Mouse (Mus musculus) layer of hippocampus, adult 11-12 months (tissue): Measurements from ENCODE around the gene Cmtm4.
A peak's percentile ranks its signal among the peaks of the same experiment; 100 is the strongest.

ENCODE experiments used
- DNase-seq: peaks from one replicate; pipeline ENCODE4 v3.0.0; 2022; ENCODE audit warnings: low spot score

Gene Cmtm4

DNA sequence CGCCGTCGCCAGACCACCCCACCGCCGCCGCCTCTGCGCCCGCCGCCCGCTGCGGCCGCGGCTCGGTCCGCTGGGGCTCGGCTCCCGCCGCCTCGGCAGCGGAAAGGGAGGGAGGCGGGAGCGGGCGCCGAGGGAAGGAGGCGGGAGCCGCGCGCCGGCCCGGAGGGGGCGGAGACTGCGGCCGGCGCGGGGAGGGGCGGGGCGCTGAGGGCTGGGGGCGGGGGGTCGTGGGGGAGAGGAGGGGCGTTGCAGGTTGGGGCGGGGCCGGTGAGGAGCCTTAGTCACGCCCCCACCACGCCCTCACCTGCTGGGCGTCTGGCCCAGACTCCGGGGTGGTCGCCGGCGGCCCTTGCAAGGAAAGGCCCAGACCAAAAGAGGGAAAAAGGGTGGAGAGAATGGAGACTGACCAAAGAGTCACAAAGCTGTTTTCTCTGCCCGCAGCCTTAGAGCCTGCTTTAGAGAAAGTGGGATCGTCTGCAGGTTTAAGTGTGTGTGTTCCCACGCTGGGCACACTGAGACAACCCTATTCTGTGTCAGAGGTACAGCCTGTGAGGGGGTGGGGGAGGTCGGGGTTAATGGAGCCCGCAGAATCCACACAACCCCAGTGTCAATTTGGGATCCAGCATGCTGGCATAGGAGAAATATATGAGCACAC lies at the start of gene Cmtm4:
TSS of gene Cmtm4 (minus strand) at position 105 of the 655 bp plus-strand sequence.
- DNase-seq: no peak

GRCm38 (mm10) chr8:104445248-104445647 lies 49.6 kb upstream of the Cmtm4 start:
- no peak for DNase-seq

GRCm38 (mm10) chr8:104443125-104443679 lies 47.6 kb upstream of the Cmtm4 start:
- DNase-seq: no peak

DNA sequence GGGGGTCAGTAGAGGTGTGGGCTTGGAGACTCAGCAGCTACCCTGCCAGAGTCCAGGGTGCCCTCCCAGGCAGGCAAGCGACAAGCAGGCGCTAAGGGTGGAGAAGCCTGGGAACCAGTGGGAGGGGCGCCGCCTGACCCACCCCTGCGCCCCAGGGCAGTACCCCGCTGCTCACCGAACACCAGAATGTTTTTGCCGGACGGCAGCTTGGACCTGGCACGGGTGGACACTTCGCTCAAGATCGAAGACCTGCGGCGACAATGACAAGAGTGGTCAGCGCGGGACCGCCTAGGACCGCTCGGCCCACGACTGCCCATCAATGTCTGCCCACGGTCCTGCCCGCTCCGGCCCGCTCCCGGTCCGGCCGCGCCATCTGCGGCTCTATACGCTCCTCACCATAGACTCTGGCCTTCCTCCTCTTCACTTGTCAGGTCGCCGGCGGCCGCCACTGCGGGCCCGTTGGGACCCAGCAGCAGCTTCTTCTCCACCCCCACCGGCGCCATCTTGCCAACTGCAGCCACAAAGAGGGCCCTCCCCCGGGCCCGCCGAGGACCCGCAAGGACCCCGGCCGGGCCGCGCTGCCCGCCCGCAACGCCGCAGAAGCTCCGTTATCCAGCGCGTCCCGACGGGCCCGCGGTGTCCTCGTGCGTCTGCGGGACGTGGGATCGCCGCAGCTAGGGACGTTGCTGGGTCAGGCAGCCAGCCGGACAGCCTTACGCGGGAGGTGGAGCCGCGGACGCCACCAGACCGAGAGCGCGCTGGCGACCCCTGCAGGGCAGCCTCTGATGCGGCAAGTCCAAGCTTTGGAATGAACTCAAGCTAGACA lies 46.9 kb upstream of the Cmtm4 start, which contains the start of gene Dync1li2:
TSS of gene Dync1li2 (minus strand) at position 749 of the 826 bp plus-strand sequence.
- DNase-seq: peak; percentile 93

GRCm38 (mm10) chr8:104441613-104442012 lies 46.0 kb upstream of the Cmtm4 start:
- no peak for DNase-seq

GRCm38 (mm10) chr8:104439461-104439860 lies 43.9 kb upstream of the Cmtm4 start:
- no peak for DNase-seq

DNA sequence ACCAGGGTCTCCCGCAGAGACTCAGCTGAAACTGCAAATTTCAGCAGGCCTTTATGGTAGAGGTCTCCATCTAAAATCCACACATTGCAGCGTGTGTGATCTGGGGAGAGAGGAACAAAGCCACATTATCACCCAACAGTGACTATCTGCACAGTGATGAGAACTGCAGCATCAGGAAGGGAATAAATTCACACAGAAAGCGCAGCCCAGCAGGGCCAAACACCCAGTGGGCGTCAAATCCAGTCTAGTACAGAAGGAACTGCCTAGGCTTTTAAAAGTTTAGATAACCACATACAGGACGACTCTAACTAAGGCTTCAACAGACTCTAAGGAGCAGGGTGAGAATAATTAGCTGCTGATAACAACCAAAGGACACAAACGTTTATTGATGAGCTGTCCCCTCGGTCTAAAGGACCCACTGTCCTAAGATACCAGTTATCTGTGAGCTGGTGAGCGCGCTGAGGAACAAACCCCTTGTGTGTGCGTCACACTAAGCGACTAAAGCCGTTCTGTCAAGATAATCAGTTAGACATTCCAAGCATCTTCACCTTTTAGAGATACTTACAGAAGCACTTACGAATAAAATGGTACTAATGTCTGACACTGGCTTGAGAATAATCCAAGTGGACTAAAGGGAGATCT lies 42.0 kb upstream of the Cmtm4 start:
- DNase-seq: no peak

- no peak for DNase-seq
These were observed 41.0 kb upstream of the Cmtm4 start for GRCm38 (mm10) chr8:104436591-104436990.

DNA sequence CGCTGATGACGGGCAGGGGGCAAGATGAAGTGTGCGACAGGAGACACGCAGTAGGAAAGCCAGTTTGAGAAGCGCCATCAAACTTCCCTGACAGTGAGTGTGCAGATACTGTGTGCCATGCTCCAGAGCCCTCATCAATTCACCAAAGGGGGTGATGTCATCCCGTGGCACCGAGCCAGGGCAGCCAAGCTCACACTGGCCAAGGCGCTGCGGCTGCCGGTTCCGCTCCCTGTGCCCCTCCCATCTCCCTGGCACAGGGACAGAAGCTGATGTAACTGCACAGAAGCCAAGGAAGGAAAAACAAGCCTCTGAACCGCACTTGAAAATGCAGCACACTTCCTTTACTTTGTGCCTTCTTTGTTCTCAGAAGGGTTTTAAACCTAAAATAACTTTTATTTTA lies 40.4 kb upstream of the Cmtm4 start:
- DNase-seq: peak; percentile 99

GRCm38 (mm10) chr8:104434826-104435354 lies 39.3 kb upstream of the Cmtm4 start:
- DNase-seq: no peak

GRCm38 (mm10) chr8:104434275-104434674 lies 38.7 kb upstream of the Cmtm4 start:
- no peak for DNase-seq

DNA sequence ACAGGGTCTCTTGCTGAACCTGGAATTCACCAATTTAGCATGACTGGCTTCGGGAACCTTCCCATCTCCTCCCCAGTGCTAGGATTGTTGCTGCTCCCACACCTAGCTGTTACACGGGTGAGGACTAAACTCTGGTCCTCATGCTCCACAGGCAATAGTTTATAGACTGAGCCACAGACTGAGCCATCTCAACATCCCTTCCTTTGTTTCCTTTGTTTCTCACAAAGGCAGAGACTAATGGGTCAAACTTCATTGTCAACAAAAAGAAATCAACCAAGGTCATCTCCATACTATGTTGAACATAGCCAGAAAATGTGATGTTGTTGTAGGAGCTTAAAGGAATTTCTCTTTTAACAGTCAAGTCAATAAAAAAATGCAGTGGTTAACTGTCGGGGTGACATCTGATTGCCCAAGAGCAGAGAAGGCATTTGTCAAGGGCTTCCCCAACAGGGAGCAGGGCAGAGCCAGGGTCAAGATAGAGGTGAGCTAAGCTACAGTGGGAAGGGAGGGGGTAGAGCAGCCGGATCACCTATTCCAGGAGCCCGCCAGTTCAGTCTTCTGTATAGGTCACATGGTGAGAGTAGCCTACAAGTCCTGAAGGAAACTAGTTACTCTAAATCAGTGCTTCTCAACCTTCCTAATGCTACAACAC lies 37.7 kb upstream of the Cmtm4 start:
- DNase-seq: no peak

GRCm38 (mm10) chr8:104432656-104433055 lies 37.0 kb upstream of the Cmtm4 start:
- DNase-seq: no peak

- DNase-seq: no peak
These were observed 34.6 kb upstream of the Cmtm4 start for GRCm38 (mm10) chr8:104430230-104430629.

- DNase-seq: no peak
These were observed 32.1 kb upstream of the Cmtm4 start for GRCm38 (mm10) chr8:104427703-104428102.

GRCm38 (mm10) chr8:104422313-104422712 lies 26.7 kb upstream of the Cmtm4 start:
- no peak for DNase-seq

DNA sequence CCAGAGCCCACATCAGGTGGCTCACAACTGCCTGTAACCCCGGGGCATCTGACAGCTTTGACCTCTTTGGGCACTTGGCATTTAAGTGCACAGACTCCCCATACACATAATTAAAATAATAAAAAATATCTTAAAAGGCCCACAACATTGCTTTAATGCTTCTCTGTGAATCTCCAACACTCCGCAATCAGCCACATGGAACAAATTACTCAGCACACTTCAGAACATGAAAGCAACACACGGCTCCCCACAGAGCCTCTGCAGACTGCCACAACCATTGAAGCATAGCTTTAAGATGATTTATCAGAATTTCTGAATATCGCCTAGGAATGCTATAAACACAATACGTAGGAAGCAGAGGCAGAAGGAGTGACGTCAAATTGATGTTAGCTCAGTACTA lies 20.4 kb upstream of the Cmtm4 start:
- DNase-seq: no peak

- no peak for DNase-seq
These were observed 18.6 kb upstream of the Cmtm4 start for GRCm38 (mm10) chr8:104414204-104414603.

DNA sequence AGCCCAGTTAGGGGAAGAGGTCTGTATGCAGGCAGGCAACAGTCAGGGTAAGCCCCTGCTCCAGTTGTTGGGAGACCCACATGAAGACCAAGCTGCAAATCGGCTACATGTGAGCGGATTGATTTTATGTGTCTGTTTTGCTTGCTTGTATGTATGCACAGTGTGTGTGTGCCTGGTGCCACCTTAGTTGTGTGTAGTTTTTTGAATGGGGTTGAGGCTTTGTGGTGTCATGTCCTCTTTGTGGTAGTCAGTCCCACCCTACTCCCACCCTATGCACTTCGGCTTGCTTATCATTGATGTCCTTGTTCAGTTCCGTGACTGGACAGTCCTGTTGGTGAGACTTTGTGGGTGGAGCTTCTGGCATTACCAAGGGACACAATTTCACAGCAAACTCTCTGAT lies 18.2 kb upstream of the Cmtm4 start:
- no peak for DNase-seq

- DNase-seq: no peak
These were observed 17.4 kb upstream of the Cmtm4 start for GRCm38 (mm10) chr8:104412805-104413532.

- no peak for DNase-seq
These were observed 16.4 kb upstream of the Cmtm4 start for GRCm38 (mm10) chr8:104411972-104412371.
